Mouse (Mus musculus): Measurements from ENCODE around the gene Col23a1. TPM values are rescaled to one million over a fixed set of nuclear protein-coding genes. Genes with fewer than 3 reads are reported as not detected.
"Not testable (repeated sequence)": the region's sequence is repeated elsewhere in the genome, so short reads cannot be mapped to it uniquely, and the experiment has no call there.

The Col23a1 gene
- polyA plus RNA-seq, 1 experiment from 2014 or later: 8.8 TPM

DNA sequence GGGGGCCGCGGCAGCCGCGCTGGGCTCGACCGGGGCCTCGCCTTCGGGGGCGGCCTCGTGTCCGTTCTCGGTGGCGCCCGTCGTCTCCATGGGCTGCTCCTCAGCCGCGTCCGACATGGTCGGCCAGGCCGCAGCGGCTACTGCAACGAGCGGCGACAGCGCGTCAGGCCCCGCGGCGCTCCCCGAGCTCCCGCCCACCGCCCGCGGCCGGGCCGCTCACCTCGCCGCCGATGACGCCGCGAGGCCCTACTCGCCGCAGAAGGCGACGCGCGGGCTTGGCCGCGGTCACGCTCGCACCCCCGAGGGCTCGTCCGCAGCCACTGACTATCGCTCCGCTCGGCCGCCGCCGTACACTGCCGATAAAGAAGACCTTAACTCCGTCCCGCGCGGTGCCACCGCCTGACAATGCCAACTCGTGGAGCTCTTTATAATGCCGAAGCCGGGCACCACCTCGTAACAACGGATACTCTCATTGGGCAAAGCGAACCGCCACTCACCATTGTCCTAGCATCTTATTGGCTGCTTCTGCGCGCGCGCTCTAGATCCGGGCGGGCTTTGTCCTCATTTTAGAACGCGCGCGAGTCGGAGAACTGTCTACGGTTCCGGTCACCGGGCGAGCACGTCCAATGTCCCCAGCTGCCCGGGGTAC lies 316.9 kb downstream of the Col23a1 start, which contains the start of gene Hnrnpab:
Gene Hnrnpab (minus strand): TSS at position 401 of the 649 bp plus-strand sequence.
- Histone ChIP-seq H3K9me3 (no peaks in the 10 kb centered on the region), H3K27ac (replicated peaks) (peak within 1 kb of the TSS; percentile 95), H3K36me3 (peaks cover 32% of the 10 kb centered on the region), H3K27me3 (no peaks in the 10 kb centered on the region), H3K4me1 (replicated peaks) (peaks cover 39% of the 10 kb centered on the region), H3K4me2 (peak within 1 kb of the TSS; percentile 75), H3K4me3 (peak within 1 kb of the TSS; percentile 88), H3K9ac (peak within 1 kb of the TSS; percentile 98)
- WGBS: under 1% methylated on average over 90 of the region's 91 CpGs
- ATAC-seq (ENCODE audit: low FRiP score, low read depth): peak; percentile 96

- Histone ChIP-seq H3K27ac (replicated peaks) (peak overlapping the region; percentile 89), H3K36me3 (peaks cover 26% of the 10 kb centered on the region), H3K27me3 (no peaks in the 10 kb centered on the region), H3K4me3 (peak overlapping the region; percentile 88), H3K4me2 (peak overlapping the region; percentile 75), H3K9me3 (no peaks in the 10 kb centered on the region), H3K4me1 (replicated peaks) (peaks cover 38% of the 10 kb centered on the region), H3K9ac (peak overlapping the region; percentile 82)
- peak; percentile 69; the same call in 1 of the 2 replicates for ATAC-seq (ENCODE audit: low FRiP score, low read depth)
- 11% methylated on average over 15 of the region's 15 CpGs for WGBS
These were observed 317.5 kb downstream of the Col23a1 start for GRCm38 (mm10) chr11:51607096-51607738.

GRCm38 (mm10) chr11:51609266-51609909 lies 319.7 kb downstream of the Col23a1 start:
- no peaks in the 10 kb centered on the region for H3K27me3 ChIP-seq
- H3K4me3 ChIP-seq: no peak overlapping the region
- peaks cover 4% of the 10 kb centered on the region for H3K36me3 ChIP-seq
- H3K4me2 ChIP-seq: no peak overlapping the region
- WGBS: 84% methylated on average over 3 of the region's 3 CpGs
- no peak overlapping the region for H3K27ac ChIP-seq (replicated peaks)
- no peak overlapping the region for H3K9ac ChIP-seq
- ATAC-seq (ENCODE audit: low FRiP score, low read depth): no peak
- H3K4me1 ChIP-seq (replicated peaks): peaks cover 17% of the 10 kb centered on the region
- H3K9me3 ChIP-seq: no peaks in the 10 kb centered on the region

GRCm38 (mm10) chr11:51609940-51610339 lies 320.2 kb downstream of the Col23a1 start:
- not testable (repeated sequence) for H3K36me3 ChIP-seq; H3K27ac ChIP-seq (replicated peaks); H3K9me3 ChIP-seq; H3K27me3 ChIP-seq; H3K4me3 ChIP-seq; H3K4me2 ChIP-seq; ATAC-seq (ENCODE audit: low FRiP score, low read depth); H3K9ac ChIP-seq
- peaks cover 13% of the 10 kb centered on the region for H3K4me1 ChIP-seq (replicated peaks)
- WGBS: 88% methylated on average over 5 of the region's 5 CpGs

DNA sequence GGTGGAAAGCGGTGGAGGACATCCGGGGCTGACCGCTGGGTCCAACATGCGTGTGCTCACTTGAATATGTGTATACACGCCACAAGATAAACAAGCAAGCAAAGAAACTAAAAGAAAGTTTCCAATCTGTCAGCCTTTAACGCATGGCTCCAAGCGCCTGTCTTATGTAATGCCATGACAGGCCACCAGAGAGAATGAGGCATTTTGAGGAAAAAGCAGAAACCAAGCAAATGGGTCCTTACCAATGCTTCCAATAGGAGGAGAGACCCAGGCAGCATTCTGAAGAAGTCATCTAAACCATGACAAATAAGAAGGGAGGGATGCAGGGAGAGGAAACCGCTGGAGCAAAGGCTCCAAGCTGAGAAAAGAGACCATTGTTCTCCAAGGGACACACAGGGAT lies 324.5 kb downstream of the Col23a1 start:
- no peak overlapping the region for H3K4me3 ChIP-seq
- H3K36me3 ChIP-seq: no peaks in the 10 kb centered on the region
- peaks cover 14% of the 10 kb centered on the region for H3K4me1 ChIP-seq (replicated peaks)
- H3K27ac ChIP-seq (replicated peaks): no peak overlapping the region
- H3K4me2 ChIP-seq: no peak overlapping the region
- 83% methylated on average over 8 of the region's 8 CpGs for WGBS
- H3K9ac ChIP-seq: no peak overlapping the region
- no peaks in the 10 kb centered on the region for H3K9me3 ChIP-seq
- H3K27me3 ChIP-seq: no peaks in the 10 kb centered on the region
- ATAC-seq (ENCODE audit: low FRiP score, low read depth): no peak

DNA sequence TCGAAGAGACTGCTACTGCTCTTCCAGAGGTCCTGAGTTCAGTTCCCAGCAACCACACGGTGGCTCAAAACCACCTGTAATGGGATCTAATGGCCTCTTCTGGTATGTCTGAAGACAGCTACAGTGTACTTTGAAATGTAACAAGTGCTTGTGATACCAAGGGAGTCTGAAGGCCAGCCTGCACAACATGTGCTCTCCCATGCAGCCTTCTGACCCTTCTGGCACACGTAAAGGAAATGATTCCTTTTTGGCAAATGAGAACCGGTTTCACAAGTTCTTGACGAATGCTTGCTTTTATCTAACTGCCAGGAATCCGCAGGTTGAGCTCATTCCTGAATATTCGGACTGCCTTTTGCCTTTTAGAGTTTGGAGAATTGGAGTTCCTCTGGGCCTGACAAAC lies 325.4 kb downstream of the Col23a1 start:
- H3K36me3 ChIP-seq: no peaks in the 10 kb centered on the region
- H3K4me3 ChIP-seq: peak overlapping the region; percentile 35
- peak overlapping the region; percentile 42; the same call in 1 of the 2 replicates for H3K9ac ChIP-seq
- H3K27me3 ChIP-seq: no peaks in the 10 kb centered on the region
- peaks cover 16% of the 10 kb centered on the region for H3K4me1 ChIP-seq (replicated peaks)
- no peaks in the 10 kb centered on the region for H3K9me3 ChIP-seq
- ATAC-seq (ENCODE audit: low FRiP score, low read depth): no peak
- 0 out of 2 replicates have a peak overlapping the region, but pooled peaks have one; percentile 6 for H3K27ac ChIP-seq (replicated peaks)
- peak overlapping the region; percentile 60 for H3K4me2 ChIP-seq
- WGBS: 49% methylated on average over 7 of the region's 7 CpGs

DNA sequence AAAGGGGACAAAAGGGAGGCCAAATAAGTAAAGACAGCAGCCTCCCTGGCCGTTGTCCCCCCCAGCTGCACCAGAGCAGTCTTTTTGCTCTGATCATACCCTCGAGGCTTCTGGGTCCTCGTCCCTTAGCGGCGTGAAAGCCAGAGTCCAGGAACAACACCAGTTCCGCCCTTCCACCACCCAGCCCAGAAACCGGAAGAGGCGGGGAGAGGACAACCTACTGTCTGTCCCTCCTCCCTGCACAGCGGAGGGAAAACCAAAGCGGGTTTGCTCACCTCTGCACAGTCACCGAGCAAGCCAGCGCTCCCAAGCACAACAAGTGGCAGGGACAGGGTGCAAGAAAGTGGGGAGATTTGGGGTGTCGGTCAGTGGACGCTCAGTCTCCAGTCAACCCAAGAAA lies 325.9 kb downstream of the Col23a1 start:
- Histone ChIP-seq H3K4me3 (peak overlapping the region; percentile 35), H3K36me3 (no peaks in the 10 kb centered on the region), H3K4me1 (replicated peaks) (peaks cover 21% of the 10 kb centered on the region), H3K9ac (peak overlapping the region; percentile 42), H3K4me2 (peak overlapping the region; percentile 60), H3K27ac (replicated peaks) (0 out of 2 replicates have a peak overlapping the region, but pooled peaks have one; percentile 6), H3K9me3 (no peaks in the 10 kb centered on the region), H3K27me3 (no peaks in the 10 kb centered on the region)
- no peak for ATAC-seq (ENCODE audit: low FRiP score, low read depth)
- WGBS: 6% methylated on average over 14 of the region's 14 CpGs

DNA sequence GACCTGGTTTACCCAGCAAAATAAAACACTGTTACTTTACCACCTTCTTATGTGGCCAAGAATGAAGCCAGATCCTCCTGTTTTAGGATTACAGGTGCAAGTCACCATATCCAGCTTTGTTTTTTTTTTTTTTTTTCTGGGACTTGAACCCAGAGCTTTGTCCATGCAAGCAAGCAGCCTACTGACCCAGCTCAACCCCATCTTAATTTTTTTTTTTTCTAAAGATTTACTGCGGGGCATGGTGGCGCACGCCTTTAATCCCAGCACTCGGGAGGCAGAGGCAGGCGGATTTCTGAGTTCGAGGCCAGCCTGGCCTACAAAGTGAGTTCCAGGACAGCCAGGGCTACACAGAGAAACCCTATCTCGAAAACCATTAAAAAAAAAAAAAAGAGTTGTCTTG lies 326.4 kb downstream of the Col23a1 start:
- WGBS: 95% methylated on average over 7 of the region's 7 CpGs
- Histone ChIP-seq H3K4me1 (replicated peaks) (peaks cover 25% of the 10 kb centered on the region), H3K4me2 (peak overlapping the region; percentile 60), H3K9ac (peak overlapping the region; percentile 42; the same call in 1 of the 2 replicates)
- H3K9me3 ChIP-seq; ATAC-seq (ENCODE audit: low FRiP score, low read depth); H3K27ac ChIP-seq (replicated peaks); H3K27me3 ChIP-seq; H3K4me3 ChIP-seq; H3K36me3 ChIP-seq: not testable (repeated sequence)

GRCm38 (mm10) chr11:51617693-51618092 lies 328.0 kb downstream of the Col23a1 start:
- no peak overlapping the region for H3K4me2 ChIP-seq
- no peak for ATAC-seq (ENCODE audit: low FRiP score, low read depth)
- no peaks in the 10 kb centered on the region for H3K27me3 ChIP-seq
- no peak overlapping the region for H3K4me3 ChIP-seq
- H3K4me1 ChIP-seq (replicated peaks): peaks cover 25% of the 10 kb centered on the region
- no peak overlapping the region for H3K9ac ChIP-seq
- H3K9me3 ChIP-seq: no peaks in the 10 kb centered on the region
- no peak overlapping the region for H3K27ac ChIP-seq (replicated peaks)
- 3% methylated on average over 4 of the region's 4 CpGs for WGBS
- H3K36me3 ChIP-seq: 0 out of 2 replicates have a peak, but pooled peaks cover under 1% of the 10 kb centered on the region

DNA sequence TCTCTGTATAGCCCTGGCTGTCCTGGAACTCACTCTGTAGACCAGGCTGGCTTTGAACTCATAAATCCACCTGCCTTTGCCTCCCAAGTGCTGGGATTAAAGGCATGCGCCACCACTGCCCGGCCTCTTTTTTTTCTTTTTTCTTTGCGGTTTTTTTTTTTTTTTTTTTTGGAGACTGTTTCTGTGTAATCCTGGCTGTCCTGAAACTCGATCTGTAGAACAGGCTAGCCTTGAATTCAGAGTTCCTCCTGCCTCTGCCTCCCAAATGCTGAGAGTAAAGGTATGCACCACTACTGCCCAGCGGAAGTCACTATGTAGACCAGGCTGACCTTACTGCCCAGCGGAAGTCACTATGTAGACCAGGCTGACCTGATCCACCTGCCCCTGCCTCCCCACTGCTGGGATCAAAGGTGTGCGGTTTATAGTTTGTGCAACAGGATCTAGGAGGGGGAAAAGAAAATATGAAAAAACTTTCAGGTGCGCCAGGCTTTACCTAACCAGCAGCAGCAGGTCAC lies 329.2 kb downstream of the Col23a1 start:
- Histone ChIP-seq H3K4me3 (peak overlapping the region; percentile 77), H3K9me3 (no peaks in the 10 kb centered on the region), H3K4me1 (replicated peaks) (peaks cover 25% of the 10 kb centered on the region), H3K4me2 (peak overlapping the region; percentile 75), H3K36me3 (peaks cover 13% of the 10 kb centered on the region), H3K27me3 (no peaks in the 10 kb centered on the region), H3K9ac (no peak overlapping the region), H3K27ac (replicated peaks) (no peak overlapping the region)
- no peak; the same call in 1 of the 2 replicates for ATAC-seq (ENCODE audit: low FRiP score, low read depth)
- 45% methylated on average over 8 of the region's 8 CpGs for whole genome bisulfite sequencing

DNA sequence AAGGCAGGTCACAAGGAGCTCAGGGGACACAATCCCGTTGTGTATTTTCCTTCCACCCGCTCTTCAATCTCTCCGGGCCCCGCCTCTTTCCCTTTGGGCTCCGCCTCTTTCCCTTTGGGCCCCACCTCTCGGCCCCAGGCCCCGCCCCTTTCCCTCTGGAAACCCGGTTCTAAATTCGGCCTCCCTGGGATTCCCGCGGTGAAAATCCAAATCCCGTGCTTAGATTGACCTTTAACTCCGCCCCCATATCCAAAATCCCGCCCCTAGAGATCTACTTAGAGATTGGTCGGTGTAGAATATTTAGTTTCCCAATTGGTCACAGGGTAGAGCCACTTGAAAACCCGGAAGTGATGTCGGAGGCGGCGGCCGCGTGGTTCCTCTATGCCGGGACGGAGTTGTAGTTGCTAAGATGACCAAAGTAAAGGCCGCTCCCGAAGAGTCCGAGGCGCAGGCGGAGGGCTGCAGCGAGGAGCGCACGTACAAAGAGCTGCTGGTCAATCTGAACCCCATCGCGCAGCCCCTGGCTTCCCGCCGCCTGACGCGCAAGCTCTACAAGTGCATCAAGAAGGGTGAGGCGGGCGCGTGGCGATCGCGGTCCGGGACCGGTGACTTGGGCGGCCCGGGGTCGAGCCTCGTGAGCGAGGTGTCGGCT lies 329.8 kb downstream of the Col23a1 start, which contains the start of gene Nhp2:
Gene Nhp2 (plus strand): TSS at position 327 of the 652 bp plus-strand sequence.
- under 1% methylated on average over 51 of the region's 51 CpGs for WGBS
- H3K4me3 ChIP-seq: peak within 1 kb of the TSS; percentile 77

More for the DNA sequence above, 329.8 kb downstream of the Col23a1 start, which contains the start of gene Nhp2:
- peaks cover 19% of the 10 kb centered on the region for H3K36me3 ChIP-seq
- peak within 1 kb of the TSS; percentile 75 for H3K4me2 ChIP-seq
- no peaks in the 10 kb centered on the region for H3K9me3 ChIP-seq
- H3K27me3 ChIP-seq: no peaks in the 10 kb centered on the region
- H3K27ac ChIP-seq (replicated peaks): 0 out of 2 replicates have a peak within 1 kb of the TSS, but pooled peaks have one; percentile 7
- peak; percentile 95 for ATAC-seq (ENCODE audit: low FRiP score, low read depth)
- peaks cover 25% of the 10 kb centered on the region for H3K4me1 ChIP-seq (replicated peaks)
- H3K9ac ChIP-seq: peak within 1 kb of the TSS; percentile 55

All from hindbrain, embryonic 15.5 days (tissue).